Mouse (Mus musculus): ENCODE measurements around the gene Gm20388. TPM values are rescaled to one million over a fixed set of nuclear protein-coding genes. Genes with fewer than 3 reads are reported as not detected.

Gene Gm20388
- polyA plus RNA-seq, 1 experiment = 49.7 TPM

DNA sequence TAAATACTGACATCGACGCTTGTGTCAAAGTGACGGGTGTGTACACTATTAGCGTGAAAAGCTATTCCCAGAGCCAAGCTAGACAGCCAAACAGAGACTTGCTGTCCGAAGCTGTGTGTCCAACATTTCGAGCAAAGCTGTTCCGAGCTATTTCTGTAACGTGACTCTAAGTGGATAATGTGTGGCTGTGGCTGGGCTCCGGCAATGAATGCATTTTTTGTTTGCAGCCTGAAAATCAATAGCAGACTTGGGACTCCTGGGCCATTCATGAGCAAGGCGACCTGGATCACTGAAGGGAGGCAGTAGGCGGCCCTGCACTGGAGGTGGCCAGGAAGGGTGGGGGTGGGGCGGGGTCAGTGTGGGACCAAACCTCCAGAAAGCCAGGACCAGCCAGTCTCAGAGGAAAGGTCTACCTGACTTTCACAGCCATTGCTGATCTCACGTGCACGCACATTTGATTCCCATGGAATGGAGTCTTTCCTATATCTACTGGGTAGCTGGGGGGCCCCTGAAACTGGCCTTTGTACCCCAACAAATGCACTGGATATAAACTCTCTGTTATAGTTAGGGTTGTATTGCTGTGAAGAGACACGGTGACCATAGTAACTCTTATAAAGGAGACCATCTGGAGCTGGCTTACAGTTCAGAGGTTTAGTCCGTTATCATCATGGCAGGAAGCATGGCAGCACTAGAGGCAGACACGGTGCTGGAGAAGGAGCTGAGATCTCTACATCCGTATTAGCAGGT lies 1415.7 kb downstream of the Gm20388 start:
- Histone ChIP-seq H3K27ac (ENCODE audit: insufficient read depth, low read depth, low read length) (no peak overlapping the region), H3K4me1 (ENCODE audit: control insufficient read depth, insufficient read depth, low read length) (no peaks in the 10 kb centered on the region), H3K27me3 (replicated peaks; ENCODE audit: control insufficient read depth, insufficient read depth, low read length) (no peaks in the 10 kb centered on the region), H3K36me3 (ENCODE audit: control insufficient read depth, insufficient read depth, low read length) (no peaks in the 10 kb centered on the region), H3K4me3 (ENCODE audit: insufficient read depth, low read depth, low read length) (no peak overlapping the region)
- 75% methylated on average over 18 of the region's 18 CpGs for WGBS
- no peak for TF ChIP-seq POLR2A (IDR thresholded peaks at IDR 0.05; ENCODE audit: low read depth, low read length)
- TF ChIP-seq CTCF (conservative IDR thresholded peaks at IDR 0.05; ENCODE audit: insufficient read depth, insufficient read length, low read depth, low read length) = no peak
- DNase-seq = no peak

DNA sequence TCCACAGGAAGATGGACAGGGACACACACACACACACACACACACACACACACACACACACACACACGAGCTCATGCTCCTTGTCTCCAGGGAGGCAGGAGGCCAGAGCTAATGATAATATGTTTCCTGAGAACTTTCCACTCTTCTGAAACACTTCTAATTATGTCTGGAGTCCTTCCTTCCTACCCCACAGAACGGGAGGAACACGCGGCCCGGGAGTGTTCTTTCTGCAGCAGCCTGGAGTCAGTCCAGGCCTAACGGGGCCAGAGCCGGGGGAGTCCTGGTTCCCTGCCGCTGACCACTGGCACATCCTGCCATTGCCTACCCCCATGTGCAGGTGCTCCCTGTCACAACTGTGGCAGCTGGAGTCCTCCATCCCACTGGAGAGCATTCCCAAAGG lies 1421.8 kb downstream of the Gm20388 start:
- peak; percentile 82 for DNase-seq
- TF ChIP-seq POLR2A (IDR thresholded peaks at IDR 0.05; ENCODE audit: low read depth, low read length) (no peak), CTCF (conservative IDR thresholded peaks at IDR 0.05; ENCODE audit: insufficient read depth, insufficient read length, low read depth, low read length) (no peak)
- Histone ChIP-seq H3K36me3 (ENCODE audit: control insufficient read depth, insufficient read depth, low read length) (no peaks in the 10 kb centered on the region), H3K27me3 (replicated peaks; ENCODE audit: control insufficient read depth, insufficient read depth, low read length) (no peaks in the 10 kb centered on the region), H3K27ac (ENCODE audit: insufficient read depth, low read depth, low read length) (no peak overlapping the region), H3K4me1 (ENCODE audit: control insufficient read depth, insufficient read depth, low read length) (peaks cover 5% of the 10 kb centered on the region; the same call in 1 of the 2 replicates), H3K4me3 (ENCODE audit: insufficient read depth, low read depth, low read length) (no peak overlapping the region)
- WGBS = 25% methylated on average over 8 of the region's 8 CpGs

DNA sequence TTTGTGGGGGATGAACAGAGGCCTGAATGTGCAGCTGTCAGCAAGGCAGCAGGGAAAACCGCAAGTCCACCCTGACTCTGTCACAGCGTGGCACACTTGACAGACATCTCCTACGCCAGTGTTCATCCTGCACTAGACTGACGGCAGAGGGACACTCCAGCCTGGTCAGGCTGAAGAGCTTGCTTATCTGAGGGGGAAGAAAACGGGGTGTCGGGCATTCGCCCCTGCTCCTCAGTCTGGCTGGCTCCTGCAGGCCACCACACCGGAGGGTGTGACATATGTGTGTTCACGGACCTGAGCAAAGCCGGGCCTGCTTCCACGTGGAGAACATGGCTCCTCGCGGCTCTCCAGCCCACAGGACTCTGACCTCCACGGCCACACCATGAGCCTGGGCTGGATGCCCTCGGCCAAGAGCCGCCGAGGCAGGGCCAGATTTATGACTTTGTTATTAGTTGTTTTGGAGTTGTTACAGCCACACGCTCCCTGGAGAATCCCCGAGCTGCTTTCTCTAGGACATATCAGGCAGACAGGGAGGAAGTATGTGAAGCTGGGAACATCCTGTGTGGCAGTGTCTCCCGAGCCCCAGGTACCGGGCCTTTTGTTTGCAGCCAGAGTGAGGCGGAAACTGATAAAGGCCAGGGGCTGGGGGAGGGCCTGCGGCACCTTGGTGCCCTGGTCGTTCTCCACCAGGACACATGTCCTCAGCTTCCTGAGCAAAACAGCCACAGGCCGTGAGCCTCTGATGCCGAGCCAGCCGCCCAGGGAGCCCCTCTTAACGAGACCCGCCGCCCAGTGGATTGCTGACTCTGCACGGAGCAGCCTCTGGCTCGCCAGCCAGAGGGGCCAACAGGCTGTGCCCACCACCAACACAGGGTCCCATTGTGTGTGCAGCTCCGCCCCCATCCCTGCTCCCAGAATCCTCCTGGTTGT lies 1424.1 kb downstream of the Gm20388 start:
- no peak for TF ChIP-seq CTCF (conservative IDR thresholded peaks at IDR 0.05; ENCODE audit: insufficient read depth, insufficient read length, low read depth, low read length)
- no peak for TF ChIP-seq POLR2A (IDR thresholded peaks at IDR 0.05; ENCODE audit: low read depth, low read length)
- Histone ChIP-seq H3K27ac (ENCODE audit: insufficient read depth, low read depth, low read length) (0 out of 2 replicates have a peak overlapping the region, but pooled peaks have one; percentile 19), H3K27me3 (replicated peaks; ENCODE audit: control insufficient read depth, insufficient read depth, low read length) (no peaks in the 10 kb centered on the region), H3K4me1 (ENCODE audit: control insufficient read depth, insufficient read depth, low read length) (peaks cover 5% of the 10 kb centered on the region; the same call in 1 of the 2 replicates), H3K36me3 (ENCODE audit: control insufficient read depth, insufficient read depth, low read length) (no peaks in the 10 kb centered on the region), H3K4me3 (ENCODE audit: insufficient read depth, low read depth, low read length) (no peak overlapping the region)
- 35% methylated on average over 33 of the region's 33 CpGs for WGBS
- peak; percentile 90 for DNase-seq

DNA sequence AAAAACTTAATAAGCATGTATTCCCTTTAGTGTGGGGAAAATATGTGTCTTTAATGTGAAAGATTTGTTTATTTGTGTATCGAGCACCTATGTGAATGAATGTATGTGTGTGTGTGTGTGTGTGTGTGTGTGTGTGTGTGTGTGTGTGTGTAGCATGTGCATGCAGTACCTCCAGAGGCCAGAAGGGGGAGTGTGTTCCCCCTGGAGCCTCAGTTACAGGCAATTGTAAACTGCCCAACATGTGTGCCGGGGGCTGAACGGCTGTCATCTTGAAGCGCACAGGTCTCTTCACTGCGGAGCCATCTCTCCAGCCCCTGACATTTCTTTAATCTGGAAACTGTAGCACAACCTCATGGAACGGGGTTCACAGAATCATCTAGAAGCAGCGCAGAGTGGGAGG lies 1425.0 kb downstream of the Gm20388 start:
- no peak for TF ChIP-seq POLR2A (IDR thresholded peaks at IDR 0.05; ENCODE audit: low read depth, low read length)
- TF ChIP-seq CTCF (conservative IDR thresholded peaks at IDR 0.05; ENCODE audit: insufficient read depth, insufficient read length, low read depth, low read length) = no peak
- Histone ChIP-seq H3K4me1 (ENCODE audit: control insufficient read depth, insufficient read depth, low read length) (peaks cover 5% of the 10 kb centered on the region; the same call in 1 of the 2 replicates), H3K27ac (ENCODE audit: insufficient read depth, low read depth, low read length) (no peak overlapping the region), H3K27me3 (replicated peaks; ENCODE audit: control insufficient read depth, insufficient read depth, low read length) (no peaks in the 10 kb centered on the region), H3K36me3 (ENCODE audit: control insufficient read depth, insufficient read depth, low read length) (no peaks in the 10 kb centered on the region), H3K4me3 (ENCODE audit: insufficient read depth, low read depth, low read length) (no peak overlapping the region)
- 100% methylated on average over 7 of the region's 7 CpGs for WGBS
- DNase-seq = no peak

DNA sequence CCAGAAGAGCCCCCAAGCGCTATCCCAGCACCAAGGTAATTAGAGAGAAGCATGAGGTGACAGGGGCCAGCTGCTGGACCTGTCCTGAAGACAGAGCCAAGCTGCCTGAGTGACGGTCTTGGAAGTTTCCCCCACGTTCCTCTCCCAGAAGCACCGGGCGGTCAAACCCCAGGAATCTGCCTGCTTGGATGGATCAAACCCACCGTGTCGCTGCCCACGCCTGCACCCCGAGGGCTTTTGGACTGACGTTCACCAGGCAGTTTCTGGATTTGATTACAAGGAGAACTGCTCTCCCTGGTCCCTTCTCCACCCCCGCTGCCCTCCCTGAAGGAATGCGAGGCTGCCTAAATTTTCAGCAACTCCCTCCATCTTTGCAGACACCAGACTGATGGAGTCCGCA lies 1432.3 kb downstream of the Gm20388 start:
- no peaks in the 10 kb centered on the region for H3K36me3 ChIP-seq (ENCODE audit: control insufficient read depth, insufficient read depth, low read length)
- no peaks in the 10 kb centered on the region for H3K27me3 ChIP-seq (replicated peaks; ENCODE audit: control insufficient read depth, insufficient read depth, low read length)
- DNase-seq = no peak
- TF ChIP-seq CTCF (conservative IDR thresholded peaks at IDR 0.05; ENCODE audit: insufficient read depth, insufficient read length, low read depth, low read length) = no peak
- no peak for TF ChIP-seq POLR2A (IDR thresholded peaks at IDR 0.05; ENCODE audit: low read depth, low read length)
- H3K27ac ChIP-seq (ENCODE audit: insufficient read depth, low read depth, low read length) = no peak overlapping the region
- WGBS = 38% methylated on average over 13 of the region's 13 CpGs
- H3K4me1 ChIP-seq (ENCODE audit: control insufficient read depth, insufficient read depth, low read length) = no peaks in the 10 kb centered on the region
- H3K4me3 ChIP-seq (ENCODE audit: insufficient read depth, low read depth, low read length) = no peak overlapping the region

DNA sequence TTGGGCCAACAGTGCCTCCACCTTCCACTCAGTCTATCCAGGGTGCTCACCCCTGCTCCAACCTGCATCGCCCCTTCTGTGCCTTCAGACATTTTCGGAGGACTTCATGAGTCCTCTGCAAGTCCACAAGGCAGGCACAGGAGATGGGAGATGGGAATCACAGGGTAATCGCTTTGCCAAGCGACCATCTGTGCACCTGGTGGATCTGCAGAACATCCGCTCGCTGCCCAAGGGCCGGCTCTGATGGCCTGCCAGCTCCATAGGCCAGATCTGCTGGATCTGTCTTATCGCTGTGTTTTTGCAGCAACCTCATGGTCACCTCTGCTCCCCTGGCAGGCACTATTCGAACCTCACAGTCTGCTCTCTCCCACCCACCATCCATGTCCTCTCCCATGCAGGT lies 1433.8 kb downstream of the Gm20388 start:
- no peaks in the 10 kb centered on the region for H3K4me1 ChIP-seq (ENCODE audit: control insufficient read depth, insufficient read depth, low read length)
- DNase-seq = no peak
- WGBS = 95% methylated on average over 9 of the region's 9 CpGs
- no peak for TF ChIP-seq CTCF (conservative IDR thresholded peaks at IDR 0.05; ENCODE audit: insufficient read depth, insufficient read length, low read depth, low read length)
- TF ChIP-seq POLR2A (IDR thresholded peaks at IDR 0.05; ENCODE audit: low read depth, low read length) = no peak
- no peaks in the 10 kb centered on the region for H3K27me3 ChIP-seq (replicated peaks; ENCODE audit: control insufficient read depth, insufficient read depth, low read length)
- no peak overlapping the region for H3K27ac ChIP-seq (ENCODE audit: insufficient read depth, low read depth, low read length)
- no peaks in the 10 kb centered on the region for H3K36me3 ChIP-seq (ENCODE audit: control insufficient read depth, insufficient read depth, low read length)
- H3K4me3 ChIP-seq (ENCODE audit: insufficient read depth, low read depth, low read length) = no peak overlapping the region

DNA sequence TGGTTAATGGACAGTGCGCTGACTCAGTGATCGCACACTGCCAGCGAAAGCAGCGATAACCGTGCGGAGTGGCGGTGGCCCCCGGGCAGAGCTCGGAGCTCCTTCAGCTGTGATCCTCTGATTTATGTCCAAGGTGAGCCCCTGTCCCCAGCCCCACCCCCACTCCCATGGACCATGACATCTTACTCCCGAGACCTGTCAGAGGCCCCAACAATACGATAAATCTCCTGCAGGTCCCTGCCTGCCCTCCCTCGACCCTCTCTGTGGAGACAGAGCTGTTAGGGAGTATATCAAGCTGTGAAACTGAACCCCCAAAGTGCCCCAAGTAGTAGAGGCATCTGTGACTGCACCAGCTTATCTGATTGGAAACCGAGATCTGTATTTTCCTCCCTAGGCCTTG lies 1435.5 kb downstream of the Gm20388 start:
- TF ChIP-seq POLR2A (IDR thresholded peaks at IDR 0.05; ENCODE audit: low read depth, low read length) = no peak
- no peak for TF ChIP-seq CTCF (conservative IDR thresholded peaks at IDR 0.05; ENCODE audit: insufficient read depth, insufficient read length, low read depth, low read length)
- Histone ChIP-seq H3K27ac (ENCODE audit: insufficient read depth, low read depth, low read length) (no peak overlapping the region), H3K4me1 (ENCODE audit: control insufficient read depth, insufficient read depth, low read length) (no peaks in the 10 kb centered on the region), H3K4me3 (ENCODE audit: insufficient read depth, low read depth, low read length) (no peak overlapping the region), H3K36me3 (ENCODE audit: control insufficient read depth, insufficient read depth, low read length) (no peaks in the 10 kb centered on the region), H3K27me3 (replicated peaks; ENCODE audit: control insufficient read depth, insufficient read depth, low read length) (no peaks in the 10 kb centered on the region)
- no peak for DNase-seq
- 65% methylated on average over 13 of the region's 13 CpGs for WGBS

Data from kidney, adult 2 months (tissue).